Mouse (Mus musculus) heart, postnatal 25 days (tissue): Measurements from ENCODE around the gene Mocs1. TPM values are rescaled to one million over a fixed set of nuclear protein-coding genes. Genes with fewer than 3 reads are reported as not detected.

ENCODE experiments used
- DNase-seq: peaks from one replicate; pipeline ENCODE4 v3.0.0; 2022; ENCODE audit warnings: low spot score
- intact Hi-C: fragments of 180-260 bp; cut with DNase I; formaldehyde crosslinking; loops from one replicate; pipeline ENCODE4 v1.15.1; 2025
- total RNA-seq, 2 experiments: library from RNA; stranded (reverse); gene quantifications; 2 replicates each; pipeline ENCODE4 v1.2.3; 2021

Gene Mocs1
- total RNA-seq, 2 experiments from 2014 or later = 20.8 to 21.4 TPM

DNA sequence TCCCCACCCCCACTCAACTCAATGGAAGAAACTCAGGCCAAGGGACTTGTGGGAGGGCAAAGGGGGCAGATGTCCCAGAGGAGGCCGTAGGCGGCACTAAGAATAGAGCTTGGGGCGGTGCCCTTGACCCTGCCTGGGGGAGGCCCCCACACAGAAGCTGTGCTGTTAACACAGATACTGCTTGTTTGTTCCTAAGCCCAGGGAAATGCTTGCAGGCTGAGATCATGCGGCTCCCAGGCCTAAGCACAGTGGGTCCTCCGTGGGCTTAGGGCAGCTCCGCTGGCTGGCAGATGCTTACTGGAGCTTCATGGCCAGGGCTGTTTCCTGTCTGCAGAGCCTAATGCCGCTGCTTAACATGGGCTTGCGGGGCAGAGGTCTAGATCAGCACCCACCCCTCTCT is 44.5 kb downstream of the Mocs1 start:
- DNase-seq = peak; percentile 19
- intact Hi-C loops = loop anchor here (5.0 to 10.0 kb wide), 3 partner anchors 55 to 262 kb away; no protein-coding TSS in a partner anchor

DNA sequence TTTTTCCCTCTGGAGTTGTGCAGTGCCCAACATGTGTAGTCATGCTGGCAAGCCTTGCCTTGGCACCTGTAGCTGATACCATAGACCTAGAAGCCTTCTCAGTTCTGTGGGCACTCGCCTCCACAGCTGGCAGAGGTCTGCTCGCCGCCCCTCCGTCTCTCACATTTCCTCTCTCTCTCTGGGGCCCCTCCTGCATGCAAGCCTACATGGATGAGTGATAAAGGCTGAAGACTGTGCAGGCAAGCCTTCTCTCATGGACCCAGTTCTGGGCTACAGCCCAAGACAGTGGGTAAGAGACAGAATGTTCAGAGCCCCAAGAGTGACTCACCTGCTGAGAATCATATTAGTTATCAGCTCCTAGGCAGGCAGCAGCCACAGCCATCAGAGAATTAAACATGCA is 45.9 kb downstream of the Mocs1 start:
- no peak for DNase-seq
- intact Hi-C loops = loop anchor here (5.0 to 10.0 kb wide), 3 partner anchors 53 to 261 kb away; no protein-coding TSS in a partner anchor

DNA sequence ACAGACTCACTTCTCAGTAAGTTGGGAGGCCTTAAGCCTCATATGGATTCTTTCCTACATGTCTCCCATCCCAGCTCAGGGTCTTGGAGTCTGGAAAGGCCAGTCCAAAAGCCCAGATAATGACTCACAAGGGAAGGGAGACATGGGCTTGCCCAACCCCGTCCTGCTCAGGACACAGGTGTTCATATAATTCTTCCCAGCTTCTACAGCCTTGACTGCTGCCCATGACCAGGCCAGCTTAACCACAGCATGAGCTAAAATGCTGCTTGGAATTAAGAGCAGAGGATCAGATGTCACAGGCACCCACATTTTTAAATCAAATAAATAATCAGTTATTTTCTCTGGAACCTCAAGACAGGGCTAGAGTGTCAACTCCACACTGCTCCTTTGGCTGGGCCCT is 47.0 kb downstream of the Mocs1 start:
- no peak for DNase-seq
- intact Hi-C loops = loop anchor here (10.0 kb wide), 2 partner anchors 130 to 260 kb away; no protein-coding TSS in a partner anchor

DNA sequence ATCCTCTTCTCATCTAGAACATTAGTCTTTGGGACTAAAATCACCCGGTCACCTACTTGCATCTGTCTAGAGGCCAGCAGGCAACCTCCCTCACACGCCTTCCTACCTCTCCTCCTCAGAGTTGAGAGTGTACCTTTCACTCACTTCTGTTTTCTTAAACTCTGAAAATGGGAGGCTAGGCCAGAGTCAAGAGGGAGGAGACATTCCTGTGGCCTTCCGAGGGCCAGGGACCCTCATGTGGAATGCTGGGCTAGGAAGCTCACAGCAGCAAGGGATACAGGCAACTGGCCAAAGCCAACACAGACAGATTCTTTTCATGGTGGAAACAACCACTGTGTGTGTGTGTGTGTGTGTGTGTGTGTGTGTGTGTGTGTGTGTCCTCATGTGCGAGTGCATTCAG is 49.2 kb downstream of the Mocs1 start:
- intact Hi-C loops = loop anchor here (10.0 kb wide), 2 partner anchors 127 to 257 kb away; no protein-coding TSS in a partner anchor
- DNase-seq = no peak

DNA sequence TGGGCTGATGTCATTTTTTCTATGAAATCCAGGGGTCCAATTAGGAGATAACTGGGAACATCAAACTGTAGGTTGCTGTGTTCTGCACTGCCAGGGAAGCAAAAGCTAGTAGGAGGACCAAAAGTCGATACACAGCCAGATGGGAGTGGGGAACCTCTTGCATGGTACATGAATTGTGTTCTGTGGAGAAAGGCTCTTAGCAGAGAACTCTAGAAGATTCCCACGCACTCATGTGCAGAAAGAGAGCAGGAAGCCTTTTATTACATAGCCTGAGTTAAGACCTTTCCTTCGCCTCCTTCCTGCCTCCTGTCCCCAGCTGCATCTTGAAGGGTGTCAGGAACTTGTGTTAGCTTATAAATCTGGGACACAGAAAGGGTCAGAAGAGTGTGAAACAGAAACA is 53.7 kb downstream of the Mocs1 start:
- DNase-seq = no peak
- intact Hi-C loops = no loop called here

DNA sequence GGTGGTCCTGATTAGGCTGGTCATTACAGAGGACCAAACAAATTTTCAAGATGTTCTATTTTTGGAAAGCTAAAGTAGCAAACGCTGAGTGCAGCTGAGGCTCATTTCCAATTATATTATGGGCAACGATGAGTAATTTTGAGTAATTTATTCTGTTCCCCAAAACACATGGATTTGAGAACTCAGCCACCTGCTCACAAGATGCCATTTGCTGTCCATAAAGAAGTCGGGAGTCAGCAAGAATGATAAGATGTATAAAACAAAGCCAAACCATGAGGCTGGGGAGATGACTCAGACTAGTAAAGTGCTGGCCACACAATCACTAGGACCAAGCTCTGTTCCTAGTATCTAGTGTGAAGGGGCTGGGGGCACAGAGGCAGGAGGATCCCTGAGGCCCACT is 56.3 kb downstream of the Mocs1 start:
- no peak for DNase-seq
- intact Hi-C loops = no loop called here

DNA sequence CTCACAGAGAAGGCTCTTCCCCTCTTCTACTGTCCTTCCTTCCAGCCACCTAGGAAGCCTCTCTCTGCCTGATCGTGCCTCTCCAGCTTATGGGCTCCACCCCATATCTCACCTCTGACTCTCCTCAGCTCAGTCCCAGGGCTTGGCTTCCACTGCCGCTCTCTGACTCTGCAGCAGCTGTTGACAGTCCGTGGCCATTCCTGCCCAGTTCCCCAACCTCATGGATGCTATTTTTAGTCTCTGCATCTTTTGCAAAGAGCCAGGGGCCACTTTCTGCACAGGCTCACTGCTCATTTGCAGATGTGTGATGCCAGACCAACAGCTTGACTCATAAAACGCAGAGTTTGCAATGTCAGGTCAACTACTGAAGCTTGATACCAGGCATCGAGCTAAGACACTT is 60.9 kb downstream of the Mocs1 start:
- intact Hi-C loops = no loop called here
- no peak for DNase-seq

DNA sequence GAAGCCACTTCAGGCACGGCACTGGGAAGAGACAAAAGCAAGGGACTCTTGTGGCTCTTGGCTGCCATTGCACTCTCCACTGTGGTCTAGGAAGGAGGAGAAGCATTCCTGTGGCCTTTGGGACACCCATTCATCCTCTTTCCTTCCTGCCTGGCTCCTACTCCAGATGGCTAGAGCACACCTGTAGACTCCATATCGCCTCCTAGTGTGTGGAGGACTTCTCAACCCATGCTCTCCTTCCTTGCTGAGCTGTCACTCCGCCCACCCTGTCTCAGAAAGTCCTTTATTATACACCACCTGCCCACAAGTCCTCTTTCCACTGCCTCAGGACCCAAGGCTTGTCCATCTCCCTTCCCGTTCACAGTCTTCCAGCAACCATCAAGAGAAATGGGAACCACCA is 65.1 kb downstream of the Mocs1 start:
- intact Hi-C loops = no loop called here
- no peak for DNase-seq

DNA sequence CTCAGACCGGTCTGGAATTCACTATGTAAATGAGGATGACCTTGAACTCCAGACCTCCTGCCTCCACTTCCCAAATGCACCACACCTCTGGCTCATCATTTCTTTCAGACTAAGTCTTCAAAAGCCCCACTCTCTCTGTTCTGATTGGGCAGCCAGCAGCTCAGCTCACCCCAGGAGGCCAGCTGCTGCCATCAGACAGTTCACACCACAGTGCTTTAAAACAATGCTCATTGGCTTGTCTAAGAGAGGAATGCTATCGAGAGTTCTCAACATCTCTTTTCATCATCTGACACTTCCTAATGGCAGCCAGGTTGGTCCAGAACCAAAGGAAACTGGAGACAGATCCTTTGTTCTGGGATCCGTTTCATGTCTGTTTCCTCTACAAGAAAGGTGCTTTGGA is 70.0 kb downstream of the Mocs1 start:
- DNase-seq = no peak
- intact Hi-C loops = no loop called here

DNA sequence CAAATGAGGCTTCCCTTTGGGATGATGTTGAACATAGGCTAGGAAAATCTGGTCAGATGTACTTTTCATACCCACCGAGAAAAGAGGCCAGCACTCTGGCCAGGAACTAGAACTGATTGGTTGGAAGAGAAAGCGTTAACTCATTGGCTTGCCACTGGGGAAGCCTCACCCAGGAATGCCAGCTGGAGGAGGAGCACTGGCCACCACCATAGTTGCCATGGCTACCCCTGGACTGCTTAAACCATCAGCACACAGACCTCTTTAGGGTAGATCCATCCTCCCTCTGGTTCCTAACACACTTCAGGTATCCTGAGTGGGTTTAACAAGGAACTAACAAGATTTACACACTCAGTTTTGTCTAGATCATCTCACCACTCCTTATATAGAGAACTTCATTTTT is 71.5 kb downstream of the Mocs1 start:
- intact Hi-C loops = no loop called here
- no peak for DNase-seq

DNA sequence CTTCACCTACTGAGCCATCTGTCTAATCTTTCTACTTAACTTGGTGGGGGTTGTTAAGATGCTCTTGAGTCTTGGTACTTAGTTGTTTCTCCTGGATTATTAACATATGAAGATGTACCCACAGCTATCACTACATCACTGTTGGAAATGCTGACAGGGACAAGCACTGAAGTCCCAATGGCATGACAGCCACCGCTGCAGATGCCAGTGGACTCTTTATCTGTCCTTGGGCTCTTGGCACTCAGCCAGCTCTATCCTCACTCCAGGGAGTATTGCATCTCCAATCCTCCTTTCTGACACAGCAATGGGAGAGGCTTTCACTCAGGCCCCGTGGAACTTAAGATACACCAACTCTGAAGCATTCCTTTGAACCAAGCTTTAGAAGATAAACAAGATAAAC is 72.1 kb downstream of the Mocs1 start:
- DNase-seq = no peak
- intact Hi-C loops = no loop called here

DNA sequence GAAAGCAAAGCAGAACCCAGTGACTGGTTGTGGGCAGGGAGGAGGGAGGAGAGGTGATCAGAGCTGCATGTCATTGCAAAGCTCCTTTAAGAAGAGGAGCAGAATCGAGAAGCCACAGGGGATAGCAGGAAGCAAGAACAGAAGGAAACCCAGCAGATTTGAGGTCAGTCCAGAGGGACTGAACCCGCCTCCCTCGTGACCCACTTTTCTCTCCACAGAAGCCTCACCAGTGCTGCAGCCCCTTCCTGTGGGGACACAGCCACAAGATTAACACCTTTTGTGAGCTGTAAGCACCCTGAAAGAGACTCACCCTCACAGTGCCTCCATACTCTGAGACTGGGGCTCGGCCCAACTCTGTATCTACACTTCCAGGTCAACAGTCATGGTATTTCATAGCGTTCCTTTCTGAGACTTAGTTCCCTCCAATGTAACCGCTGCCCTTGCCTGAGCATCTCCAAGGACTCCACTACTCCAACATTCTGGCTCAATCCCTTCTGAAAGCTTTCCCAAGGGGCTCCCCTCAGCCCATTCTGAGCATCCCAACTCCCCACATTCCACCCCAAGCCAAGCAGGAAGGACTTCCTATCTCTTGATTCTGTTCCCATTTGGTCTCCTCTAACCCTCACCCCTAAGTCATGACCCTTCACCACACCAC is 75.2 kb downstream of the Mocs1 start:
- intact Hi-C loops = no loop called here
- DNase-seq = no peak

Other genes with a start within 250 kb of the Mocs1 start
- gene Daam2, start 136.0 kb downstream of the Mocs1 start, total RNA-seq = 1 to 10 TPM; 8.8 to 9.7 TPM
- 1 to 10 TPM; 1.4 to 4.2 TPM for gene Kif6, start 186.8 kb downstream of the Mocs1 start, total RNA-seq